Mouse (Mus musculus) limb, embryonic 13.5 days (tissue): ENCODE results near the gene Hace1. TPM values are rescaled to one million over a fixed set of nuclear protein-coding genes. Genes with fewer than 3 reads are reported as not detected.

Experiments used
- ATAC-seq: fragments of 200-750 bp; cut with Nextera tagmentation; 2 replicates; pipeline ENCODE4 v1.8.0; 2017; ENCODE audit warnings: low read depth, moderate number of reproducible peaks, moderate TSS enrichment; ENCODE audit not compliant: low FRiP score
- H3K27ac ChIP-seq: fragments of 300-500 bp; sonication (generic); 2 replicates; pipeline ENCODE4 v1.5.1; 2015; ENCODE audit warnings: inconsistent platforms, mild to moderate bottlenecking, moderate library complexity
- H3K27me3 ChIP-seq: fragments of 300-500 bp; sonication (generic); 2 replicates; pipeline ENCODE4 v1.6.1; 2015; ENCODE audit warnings: mild to moderate bottlenecking, inconsistent platforms
- H3K36me3 ChIP-seq: fragments of 300-500 bp; sonication (generic); 2 replicates; pipeline ENCODE4 v1.6.1; 2015; ENCODE audit warnings: inconsistent platforms, mild to moderate bottlenecking, moderate library complexity
- H3K4me1 ChIP-seq: fragments of 300-500 bp; sonication (generic); 2 replicates; pipeline ENCODE4 v1.6.1; 2015; ENCODE audit warnings: inconsistent platforms
- H3K4me2 ChIP-seq: fragments of 300-500 bp; sonication (generic); replicated peaks from 2 replicates; pipeline ENCODE4 v1.6.1; 2015; ENCODE audit warnings: inconsistent platforms, mild to moderate bottlenecking, moderate library complexity
- H3K4me3 ChIP-seq: fragments of 300-500 bp; sonication (generic); 2 replicates; pipeline ENCODE4 v1.5.1; 2015; ENCODE audit warnings: moderate library complexity, mild to moderate bottlenecking, inconsistent platforms
- H3K9ac ChIP-seq: fragments of 300-500 bp; sonication (generic); 2 replicates; pipeline ENCODE4 v1.6.1; 2015; ENCODE audit warnings: mild to moderate bottlenecking, inconsistent platforms
- H3K9me3 ChIP-seq: fragments of 300-500 bp; sonication (generic); 2 replicates; pipeline ENCODE4 v1.6.1; 2016; ENCODE audit warnings: inconsistent platforms
- WGBS: fragments of 180-500 bp; shearing (Covaris S2); methylation state at CpG from one replicate; pipeline ENCODE4 v1.1.7; 2015; 5-methylcytosine and 5-hydroxymethylcytosine counted together
- microRNA-seq: library from miRNA; unstranded; fragments of <30 nt; microRNA quantifications from one replicate; pipeline ENCODE4, GENCODE M21; 2016
- polyA plus RNA-seq: library from polyadenylated mRNA; unstranded; fragments of >200 nt; fragmentation: Nextera tagmentation; extraction: Ambion mirVana; gene quantifications from 2 replicates; pipeline ENCODE4 v1.2.1, GENCODE M21; 2015

Hace1 gene
- polyA plus RNA-seq, 1 experiment from 2014 or later: 20.1 TPM

GRCm38 (mm10) chr10:45710848-45711247 is 133.2 kb downstream of the Hace1 start:
- Histone ChIP-seq H3K4me3 (no peak overlapping the region), H3K27ac (no peak overlapping the region), H3K9ac (no peak overlapping the region), H3K9me3 (no peaks in the 10 kb centered on the region), H3K4me1 (no peaks in the 10 kb centered on the region), H3K36me3 (peaks cover 17% of the 10 kb centered on the region), H3K4me2 (no peak overlapping the region), H3K27me3 (no peaks in the 10 kb centered on the region)
- 89% methylated on average over 3 of the region's 3 CpGs for WGBS
- no peak for ATAC-seq

- peaks cover 21% of the 10 kb centered on the region for H3K36me3 ChIP-seq
- no peak overlapping the region for H3K27ac ChIP-seq
- no peak overlapping the region for H3K9ac ChIP-seq
- no peaks in the 10 kb centered on the region for H3K27me3 ChIP-seq
- no peaks in the 10 kb centered on the region for H3K4me1 ChIP-seq
- no peak for ATAC-seq
- H3K4me3 ChIP-seq: no peak overlapping the region
- H3K4me2 ChIP-seq: no peak overlapping the region
- H3K9me3 ChIP-seq: no peaks in the 10 kb centered on the region
- 75% methylated on average over 4 of the region's 4 CpGs for WGBS
Measured at GRCm38 (mm10) chr10:45711348-45711747, 133.7 kb downstream of the Hace1 start.

Small RNAs within 50 kb of the gene (microRNA-seq; reads per million reads assigned to microRNA genes)
- not detected for gene Gm27731

Other genes with a start within 250 kb of the Hace1 start
- gene Bves, start 242.1 kb upstream of the Hace1 start, polyA plus RNA-seq: 4.6 and 6.5 TPM in 2 replicates
- gene Lin28b, start 91.4 kb upstream of the Hace1 start, polyA plus RNA-seq: 3.7 and 5.5 TPM in 2 replicates